Mouse (Mus musculus) kidney, embryonic 15.5 days (tissue): ENCODE data around the gene Lin7a. TPM values are rescaled to one million over a fixed set of nuclear protein-coding genes. Genes with fewer than 3 reads are reported as not detected.
"Not testable (repeated sequence)": the region's sequence is repeated elsewhere in the genome, so short reads cannot be mapped to it uniquely, and the experiment has no call there.

Experiments
- ATAC-seq: fragments of 200-750 bp; cut with Nextera tagmentation; replicated peaks from 2 replicates; pipeline ENCODE4 v1.8.0; 2017; ENCODE audit warnings: moderate TSS enrichment; ENCODE audit not compliant: low FRiP score
- H3K27ac ChIP-seq: fragments of 300-500 bp; sonication (generic); 2 replicates; pipeline ENCODE4 v1.5.1; 2015; ENCODE audit warnings: mild to moderate bottlenecking, inconsistent platforms
- H3K27me3 ChIP-seq: fragments of 300-500 bp; sonication (generic); 2 replicates; pipeline ENCODE4 v1.6.1; 2015; ENCODE audit warnings: inconsistent platforms
- H3K36me3 ChIP-seq: fragments of 300-500 bp; sonication (generic); 2 replicates; pipeline ENCODE4 v1.6.1; 2015; ENCODE audit warnings: inconsistent platforms
- H3K4me1 ChIP-seq: fragments of 300-500 bp; sonication (generic); 2 replicates; pipeline ENCODE4 v1.6.1; 2015; ENCODE audit warnings: inconsistent platforms
- H3K4me2 ChIP-seq: fragments of 300-500 bp; sonication (generic); 2 replicates; pipeline ENCODE4 v1.6.1; 2015; ENCODE audit warnings: moderate library complexity, mild to moderate bottlenecking, inconsistent platforms
- H3K4me3 ChIP-seq: fragments of 300-500 bp; sonication (generic); replicated peaks from 2 replicates; pipeline ENCODE4 v1.5.1; 2015; ENCODE audit warnings: mild to moderate bottlenecking, inconsistent platforms
- H3K9ac ChIP-seq: fragments of 300-500 bp; sonication (generic); 2 replicates; pipeline ENCODE4 v1.6.1; 2015; ENCODE audit warnings: mild to moderate bottlenecking, inconsistent platforms
- H3K9me3 ChIP-seq: fragments of 300-500 bp; sonication (generic); replicated peaks from 2 replicates; pipeline ENCODE4 v1.6.1; 2016; ENCODE audit warnings: inconsistent platforms
- WGBS: fragments of 180-500 bp; shearing (Covaris S2); methylation state at CpG from one replicate; pipeline ENCODE4 v1.1.7; 2015; ENCODE audit warnings: mixed read lengths; 5-methylcytosine and 5-hydroxymethylcytosine counted together
- polyA plus RNA-seq: library from polyadenylated mRNA; unstranded; fragments of >200 nt; fragmentation: Nextera tagmentation; extraction: Ambion mirVana; gene quantifications from 2 replicates; pipeline ENCODE4 v1.2.1, GENCODE M21; 2015

Gene Lin7a
- polyA plus RNA-seq, 1 experiment from 2014 or later: 2.0 TPM

- Histone ChIP-seq H3K27me3 (no peaks in the 10 kb centered on the region), H3K4me1 (no peaks in the 10 kb centered on the region), H3K9ac (no peak overlapping the region), H3K4me2 (no peak overlapping the region), H3K27ac (no peak overlapping the region), H3K4me3 (no peak overlapping the region), H3K36me3 (no peaks in the 10 kb centered on the region), H3K9me3 (no peaks in the 10 kb centered on the region)
- WGBS: 67% methylated on average over 2 of the region's 2 CpGs
- no peak for ATAC-seq
Measured at GRCm38 (mm10) chr10:107238151-107238860, 33.2 kb upstream of the Lin7a start.

- no peaks in the 10 kb centered on the region for H3K27me3 ChIP-seq
- no peak for ATAC-seq
- H3K9ac ChIP-seq: no peak overlapping the region
- no peak overlapping the region for H3K4me2 ChIP-seq
- WGBS: 70% methylated on average over 3 of the region's 3 CpGs
- no peaks in the 10 kb centered on the region for H3K4me1 ChIP-seq
- H3K27ac ChIP-seq: no peak overlapping the region
- H3K4me3 ChIP-seq: no peak overlapping the region
- H3K9me3 ChIP-seq: no peaks in the 10 kb centered on the region
- H3K36me3 ChIP-seq: no peaks in the 10 kb centered on the region
Measured at GRCm38 (mm10) chr10:107238861-107239435, 32.5 kb upstream of the Lin7a start.

- Histone ChIP-seq H3K27me3 (no peaks in the 10 kb centered on the region), H3K27ac (no peak overlapping the region), H3K36me3 (no peaks in the 10 kb centered on the region), H3K4me2 (no peak overlapping the region), H3K4me1 (no peaks in the 10 kb centered on the region), H3K9me3 (no peaks in the 10 kb centered on the region), H3K9ac (no peak overlapping the region), H3K4me3 (no peak overlapping the region)
- no peak for ATAC-seq
- WGBS: 85% methylated on average over 2 of the region's 2 CpGs
Measured at GRCm38 (mm10) chr10:107239651-107240330, 31.7 kb upstream of the Lin7a start.

GRCm38 (mm10) chr10:107240446-107240845 is 31.0 kb upstream of the Lin7a start:
- H3K4me3 ChIP-seq: no peak overlapping the region
- H3K4me2 ChIP-seq: no peak overlapping the region
- WGBS: 74% methylated on average over 1 of the region's 1 CpGs
- no peak overlapping the region for H3K9ac ChIP-seq
- no peaks in the 10 kb centered on the region for H3K4me1 ChIP-seq
- no peaks in the 10 kb centered on the region for H3K9me3 ChIP-seq
- H3K27me3 ChIP-seq: no peaks in the 10 kb centered on the region
- H3K27ac ChIP-seq: no peak overlapping the region
- H3K36me3 ChIP-seq: no peaks in the 10 kb centered on the region
- no peak for ATAC-seq

GRCm38 (mm10) chr10:107240986-107241385 is 30.5 kb upstream of the Lin7a start:
- no peak overlapping the region for H3K27ac ChIP-seq
- H3K36me3 ChIP-seq: no peaks in the 10 kb centered on the region
- no peak overlapping the region for H3K4me3 ChIP-seq
- H3K27me3 ChIP-seq: no peaks in the 10 kb centered on the region
- H3K4me2 ChIP-seq: no peak overlapping the region
- no peak for ATAC-seq
- WGBS: 91% methylated on average over 3 of the region's 3 CpGs
- H3K4me1 ChIP-seq: no peaks in the 10 kb centered on the region
- H3K9ac ChIP-seq: no peak overlapping the region
- no peaks in the 10 kb centered on the region for H3K9me3 ChIP-seq

- H3K4me1 ChIP-seq: no peaks in the 10 kb centered on the region
- ATAC-seq: no peak
- no peaks in the 10 kb centered on the region for H3K36me3 ChIP-seq
- no peaks in the 10 kb centered on the region for H3K9me3 ChIP-seq
- H3K9ac ChIP-seq: no peak overlapping the region
- H3K4me3 ChIP-seq: no peak overlapping the region
- H3K27ac ChIP-seq: no peak overlapping the region
- H3K27me3 ChIP-seq: no peaks in the 10 kb centered on the region
- H3K4me2 ChIP-seq: no peak overlapping the region
Measured at GRCm38 (mm10) chr10:107241406-107241805, 30.1 kb upstream of the Lin7a start.

GRCm38 (mm10) chr10:107241999-107242398 is 29.5 kb upstream of the Lin7a start:
- not testable (repeated sequence) for ATAC-seq, H3K27me3 ChIP-seq, H3K4me2 ChIP-seq, H3K9ac ChIP-seq, H3K9me3 ChIP-seq, H3K4me3 ChIP-seq, H3K27ac ChIP-seq, H3K4me1 ChIP-seq, H3K36me3 ChIP-seq
- WGBS: 92% methylated on average over 1 of the region's 1 CpGs

GRCm38 (mm10) chr10:107242696-107243400 is 28.6 kb upstream of the Lin7a start:
- Histone ChIP-seq H3K9me3 (no peaks in the 10 kb centered on the region), H3K4me1 (no peaks in the 10 kb centered on the region), H3K36me3 (no peaks in the 10 kb centered on the region), H3K27ac (no peak overlapping the region), H3K9ac (no peak overlapping the region), H3K27me3 (no peaks in the 10 kb centered on the region), H3K4me2 (no peak overlapping the region), H3K4me3 (no peak overlapping the region)
- WGBS: 90% methylated on average over 1 of the region's 1 CpGs
- no peak for ATAC-seq

GRCm38 (mm10) chr10:107244211-107244610 is 27.3 kb upstream of the Lin7a start:
- H3K4me2 ChIP-seq: no peak overlapping the region
- H3K27me3 ChIP-seq: no peaks in the 10 kb centered on the region
- no peak for ATAC-seq
- no peak overlapping the region for H3K4me3 ChIP-seq
- no peaks in the 10 kb centered on the region for H3K9me3 ChIP-seq
- H3K36me3 ChIP-seq: no peaks in the 10 kb centered on the region
- no peak overlapping the region for H3K27ac ChIP-seq
- 87% methylated on average over 2 of the region's 2 CpGs for WGBS
- no peak overlapping the region for H3K9ac ChIP-seq
- H3K4me1 ChIP-seq: no peaks in the 10 kb centered on the region

GRCm38 (mm10) chr10:107244691-107245530 is 26.6 kb upstream of the Lin7a start:
- WGBS: 87% methylated on average over 4 of the region's 4 CpGs
- H3K4me3 ChIP-seq: no peak overlapping the region
- H3K9ac ChIP-seq: no peak overlapping the region
- H3K27ac ChIP-seq: no peak overlapping the region
- 0 out of 2 replicates have a peak, but pooled peaks cover 2% of the 10 kb centered on the region for H3K4me1 ChIP-seq
- ATAC-seq: no peak
- H3K36me3 ChIP-seq: no peaks in the 10 kb centered on the region
- H3K27me3 ChIP-seq: no peaks in the 10 kb centered on the region
- H3K9me3 ChIP-seq: no peaks in the 10 kb centered on the region
- H3K4me2 ChIP-seq: no peak overlapping the region

- no peak overlapping the region for H3K4me2 ChIP-seq
- WGBS: 28% methylated on average over 2 of the region's 2 CpGs
- H3K27me3 ChIP-seq: no peaks in the 10 kb centered on the region
- no peak for ATAC-seq
- no peaks in the 10 kb centered on the region for H3K36me3 ChIP-seq
- H3K4me3 ChIP-seq: no peak overlapping the region
- H3K9me3 ChIP-seq: no peaks in the 10 kb centered on the region
- no peak overlapping the region for H3K9ac ChIP-seq
- 0 out of 2 replicates have a peak, but pooled peaks cover 2% of the 10 kb centered on the region for H3K4me1 ChIP-seq
- H3K27ac ChIP-seq: no peak overlapping the region
Measured at GRCm38 (mm10) chr10:107245531-107245840, 26.0 kb upstream of the Lin7a start.
